Mouse (Mus musculus) brain, embryonic 14.5 days (tissue): ENCODE results near the gene Gm10840.

Source experiments
- CTCF ChIP-seq: fragments of 200-500 bp; IDR thresholded peaks from 2 replicates; pipeline ENCODE4 v1.5.1; 2012; ENCODE audit warnings: inconsistent platforms, mild to moderate bottlenecking, moderate library complexity, borderline replicate concordance; ENCODE audit not compliant: insufficient read depth, insufficient read length; ENCODE audit errors: extremely low read depth
- POLR2A ChIP-seq: fragments of 200-500 bp; IDR thresholded peaks from 2 replicates; pipeline ENCODE4 v1.6.1; 2012; ENCODE audit warnings: mild to moderate bottlenecking, inconsistent platforms, borderline replicate concordance; ENCODE audit not compliant: poor library complexity, insufficient read depth, insufficient read length, severe bottlenecking; ENCODE audit errors: extremely low read depth

GRCm38 (mm10) chr11:106159216-106159920 lies 1.3 kb upstream of the Gm10840 start:
- TF ChIP-seq CTCF (no peak), POLR2A (no peak)
